Mouse (Mus musculus): Measurements from ENCODE around the gene Cacna1h.

- no peak for TF ChIP-seq TAL1 (conservative IDR thresholded peaks at IDR 0.05; ENCODE audit: low read depth, low read length)
- no peak for TF ChIP-seq CTCF (IDR thresholded peaks at IDR 0.05; ENCODE audit: low read depth, low read length)
These were observed 47.2 kb upstream of the Cacna1h start for GRCm38 (mm10) chr17:25480820-25481219.
